Mouse (Mus musculus) CH12.LX (cell line): ENCODE results near the gene Afdn. TPM values are rescaled to one million over a fixed set of nuclear protein-coding genes. Genes with fewer than 3 reads are reported as not detected.

Source experiments
- DNase-seq: peaks from one replicate; pipeline ENCODE4 v3.0.0-alpha.2; 2013; ENCODE audit errors: extremely low read depth
- H3K27ac ChIP-seq: 2 replicates; pipeline ENCODE4 v1.5.1; 2012; ENCODE audit warnings: low read depth, mild to moderate bottlenecking, control low read depth, moderate library complexity; ENCODE audit not compliant: insufficient read depth
- H3K27me3 ChIP-seq: replicated peaks from 2 replicates; pipeline ENCODE3; 2012; ENCODE audit warnings: inconsistent platforms
- H3K36me3 ChIP-seq, 2 experiments: replicated peaks in 1 of 2; 2 replicates each; pipeline versions ENCODE3 to v1.6.1; 2012; ENCODE audit warnings: inconsistent platforms in 1 of 2, low read length in 1 of 2, mild to moderate bottlenecking in 1 of 2, mixed read lengths in 1 of 2, moderate library complexity in 1 of 2; ENCODE audit not compliant: control insufficient read depth in 1 of 2, insufficient read depth in 1 of 2
- H3K4me1 ChIP-seq, 2 experiments: 2 replicates each; pipeline ENCODE4 v1.6.1; 2012; ENCODE audit warnings: inconsistent platforms in 1 of 2, moderate library complexity in 1 of 2; ENCODE audit not compliant: insufficient read depth in 2 of 2, control insufficient read depth in 1 of 2
- H3K4me2 ChIP-seq: 2 replicates; pipeline ENCODE4 v1.6.1; 2012; ENCODE audit warnings: low read depth, mild to moderate bottlenecking, control low read depth; ENCODE audit not compliant: poor library complexity, insufficient read depth, severe bottlenecking
- H3K4me3 ChIP-seq, 3 experiments: fragments of 150-350 bp in 1 of 3; sonication (generic) in 1 of 3; replicated peaks in 1 of 3; 2 replicates each; pipeline versions ENCODE3 to v1.5.1; 2011 to 2012; ENCODE audit warnings: low read depth in 2 of 3, low read length in 2 of 3, mild to moderate bottlenecking in 2 of 3, moderate library complexity in 2 of 3, control low read depth in 1 of 3, improper control_type of control experiment in 1 of 3, inconsistent platforms in 1 of 3, mixed read lengths in 1 of 3; ENCODE audit not compliant: poor library complexity in 1 of 3
- H3K79me2 ChIP-seq: replicated peaks from 2 replicates; pipeline ENCODE4 v1.6.1; 2012; ENCODE audit warnings: mild to moderate bottlenecking, moderate library complexity; ENCODE audit not compliant: control insufficient read depth, poor library complexity, insufficient read depth, severe bottlenecking; ENCODE audit errors: extremely low read depth
- H3K9ac ChIP-seq: 2 replicates; pipeline ENCODE4 v1.6.1; 2012; ENCODE audit warnings: low read depth, mild to moderate bottlenecking, control low read depth, moderate library complexity; ENCODE audit not compliant: insufficient read depth
- H3K9me3 ChIP-seq: replicated peaks from 2 replicates; pipeline ENCODE3; 2012; ENCODE audit warnings: low read length, inconsistent platforms, mixed read lengths
- BHLHE40 ChIP-seq: IDR thresholded peaks from 2 replicates; pipeline ENCODE4 v1.6.1; 2011; ENCODE audit warnings: mild to moderate bottlenecking, low read depth, low read length, improper control_type of control experiment
- CHD2 ChIP-seq: IDR thresholded peaks from 2 replicates; pipeline ENCODE4 v1.6.1; 2011; ENCODE audit warnings: low read length, improper control_type of control experiment
- CTCF ChIP-seq, 2 experiments: IDR thresholded peaks in 1 of 2; conservative IDR thresholded peaks in 1 of 2; 2 replicates each; pipeline ENCODE4 v1.5.1; 2011 to 2012; ENCODE audit warnings: low read depth in 2 of 2, low read length in 2 of 2, improper control_type of control experiment in 1 of 2, inconsistent platforms in 1 of 2, mild to moderate bottlenecking in 1 of 2, moderate library complexity in 1 of 2
- E2F4 ChIP-seq: IDR thresholded peaks from 2 replicates; pipeline ENCODE4 v1.6.1; 2011; ENCODE audit warnings: low read depth, low read length, improper control_type of control experiment; ENCODE audit not compliant: insufficient replicate concordance
- ELF1 ChIP-seq: IDR thresholded peaks from 2 replicates; pipeline ENCODE4 v1.6.1; 2014; ENCODE audit warnings: low read depth, mild to moderate bottlenecking, inconsistent platforms, low read length, improper control_type of control experiment
- ETS1 ChIP-seq: conservative IDR thresholded peaks from 2 replicates; pipeline ENCODE4 v1.6.1; 2012; ENCODE audit warnings: low read depth, mild to moderate bottlenecking, inconsistent platforms, low read length, improper control_type of control experiment, moderate library complexity
- JUND ChIP-seq: conservative IDR thresholded peaks from 2 replicates; pipeline ENCODE4 v1.6.1; 2011; ENCODE audit warnings: low read depth, low read length, improper control_type of control experiment
- KAT2A ChIP-seq: IDR thresholded peaks from 2 replicates; pipeline ENCODE4 v1.6.1; 2012; ENCODE audit warnings: low read length, improper control_type of control experiment, inconsistent platforms; ENCODE audit not compliant: insufficient replicate concordance
- MAFK ChIP-seq: IDR thresholded peaks from 2 replicates; pipeline ENCODE4 v1.6.1; 2011; ENCODE audit warnings: low read length, improper control_type of control experiment; ENCODE audit not compliant: insufficient replicate concordance
- MAX ChIP-seq: IDR thresholded peaks from 2 replicates; pipeline ENCODE4 v1.6.1; 2011; ENCODE audit warnings: low read length, improper control_type of control experiment
- MAZ ChIP-seq: IDR thresholded peaks from 2 replicates; pipeline ENCODE4 v1.6.1; 2012; ENCODE audit warnings: low read depth, mild to moderate bottlenecking, inconsistent platforms, low read length, improper control_type of control experiment, moderate library complexity
- MXI1 ChIP-seq: IDR thresholded peaks from 2 replicates; pipeline ENCODE4 v1.6.1; 2011; ENCODE audit warnings: mild to moderate bottlenecking, low read depth, low read length, improper control_type of control experiment
- MYC ChIP-seq: IDR thresholded peaks from 2 replicates; pipeline ENCODE4 v1.6.1; 2011; ENCODE audit warnings: low read depth, mild to moderate bottlenecking, improper control_type of control experiment, low read length
- PAX5 ChIP-seq: IDR thresholded peaks from 2 replicates; pipeline ENCODE4 v1.6.1; 2012; ENCODE audit warnings: low read length, inconsistent platforms, mixed read lengths
- POLR2AphosphoS2 ChIP-seq: IDR thresholded peaks from 2 replicates; pipeline ENCODE4 v1.6.1; 2011; ENCODE audit warnings: low read depth, low read length, improper control_type of control experiment
- RAD21 ChIP-seq: IDR thresholded peaks from 2 replicates; pipeline ENCODE4 v1.6.1; 2011; ENCODE audit warnings: low read depth, mild to moderate bottlenecking, low read length, improper control_type of control experiment, moderate library complexity
- RCOR1 ChIP-seq: conservative IDR thresholded peaks from 2 replicates; pipeline ENCODE4 v1.6.1; 2012; ENCODE audit warnings: low read depth, mild to moderate bottlenecking, inconsistent platforms, low read length, improper control_type of control experiment
- SIN3A ChIP-seq: IDR thresholded peaks from 2 replicates; pipeline ENCODE4 v1.6.1; 2012; ENCODE audit warnings: low read length, improper control_type of control experiment, inconsistent platforms
- SMC3 ChIP-seq: IDR thresholded peaks from 2 replicates; pipeline ENCODE4 v1.6.1; 2011; ENCODE audit warnings: low read depth, low read length, improper control_type of control experiment
- TBP ChIP-seq: conservative IDR thresholded peaks from 2 replicates; pipeline ENCODE4 v1.6.1; 2011; ENCODE audit warnings: low read depth, low read length, improper control_type of control experiment
- UBTF ChIP-seq: IDR thresholded peaks from 2 replicates; pipeline ENCODE4 v1.6.1; 2012; ENCODE audit warnings: low read depth, mild to moderate bottlenecking, inconsistent platforms, low read length, improper control_type of control experiment, moderate library complexity
- USF1 ChIP-seq: IDR thresholded peaks from 2 replicates; pipeline ENCODE4 v1.6.1; 2014; ENCODE audit warnings: low read depth, mild to moderate bottlenecking, inconsistent platforms, low read length, improper control_type of control experiment
- ZC3H11A ChIP-seq: IDR thresholded peaks from 2 replicates; pipeline ENCODE4 v1.6.1; 2012; ENCODE audit warnings: low read depth, mild to moderate bottlenecking, inconsistent platforms, low read length, improper control_type of control experiment
- ZMIZ1 ChIP-seq: IDR thresholded peaks from 2 replicates; pipeline ENCODE4 v1.6.1; 2012; ENCODE audit warnings: low read depth, mild to moderate bottlenecking, inconsistent platforms, low read length, improper control_type of control experiment
- ZNF384 ChIP-seq: IDR thresholded peaks from 2 replicates; pipeline ENCODE4 v1.6.1; 2012; ENCODE audit warnings: low read depth, low read length, improper control_type of control experiment, inconsistent platforms
- dilution Hi-C: fragments of 300-500 bp; cut with MboI; formaldehyde crosslinking; loops from 2 replicates; pipeline ENCODE4 v1.14.3; 2020; ENCODE audit warnings: low sequenced_read_pairs; ENCODE audit not compliant: extremely low pct_unique_long_range_greater_than_20kb, extremely low pct_ligation_motif_present
- in situ Hi-C: fragments of 300-500 bp; cut with MboI; formaldehyde crosslinking; loops from 3 replicates; pipeline ENCODE4 v1.14.3; 2019; ENCODE audit warnings: low sequenced_read_pairs, low pct_ligation_motif_present, low pct_unique_long_range_greater_than_20kb, mixed read lengths
- polyA plus RNA-seq: library from polyadenylated mRNA; unstranded; fragments of >175 nt; gene quantifications from 2 replicates; pipeline ENCODE4 v1.2.1, GENCODE M21; 2012; ENCODE audit warnings: low read depth; ENCODE audit not compliant: insufficient read length
- total RNA-seq, 2 experiments: library from RNA; depleted of rRNA; stranded (reverse); fragments of 300-350 nt in 1 of 2; fragments of >200 nt in 1 of 2; gene quantifications; 2 replicates each; pipeline ENCODE4 v1.2.3; 2012 to 2014

Afdn gene
- total and polyA plus RNA-seq, 3 experiments: 11.5 to 18.3 (median 18.0) TPM

- dilution Hi-C loops: no loop called here
- H3K4me1 ChIP-seq: peaks cover 0 to 4% of the 10 kb centered on the region in 2 experiments; a peak in 1 of 4 replicates
- H3K79me2 ChIP-seq: no peaks in the 10 kb centered on the region
- no peaks in the 10 kb centered on the region for H3K36me3 ChIP-seq
- H3K9me3 ChIP-seq: no peaks in the 10 kb centered on the region
- in situ Hi-C loops: no loop called here
- no peak overlapping the region for H3K4me3 ChIP-seq
- H3K9ac ChIP-seq: no peak overlapping the region
- no peak for DNase-seq
- no peak overlapping the region for H3K27ac ChIP-seq
- H3K4me2 ChIP-seq: no peak overlapping the region
- H3K27me3 ChIP-seq: no peaks in the 10 kb centered on the region
- TF ChIP-seq PAX5 (no peak), MYC (no peak), SIN3A (no peak), TBP (no peak), MAZ (no peak), JUND (no peak), MAX (no peak), BHLHE40 (no peak), RCOR1 (no peak), ZC3H11A (no peak), UBTF (no peak), USF1 (no peak), E2F4 (no peak), MXI1 (no peak), RAD21 (no peak), SMC3 (no peak)
These were observed 45.7 kb upstream of the Afdn start for GRCm38 (mm10) chr17:13714654-13715053.

GRCm38 (mm10) chr17:13715511-13715910 is 44.8 kb upstream of the Afdn start:
- H3K4me2 ChIP-seq: no peak overlapping the region
- H3K36me3 ChIP-seq: no peaks in the 10 kb centered on the region
- H3K27ac ChIP-seq: no peak overlapping the region
- no peak for TF ChIP-seq KAT2A
- no peak for TF ChIP-seq MYC
- no peak for TF ChIP-seq MAZ
- no peak for TF ChIP-seq E2F4
- TF ChIP-seq ELF1: no peak
- no peak for TF ChIP-seq SMC3
- TF ChIP-seq RAD21: no peak
- TF ChIP-seq USF1: no peak
- TF ChIP-seq MAFK: no peak
- no peak for TF ChIP-seq POLR2AphosphoS2
- no peak for TF ChIP-seq MAX
- no peak for TF ChIP-seq CHD2
- no peak for TF ChIP-seq UBTF
- no peak for TF ChIP-seq CTCF (conservative IDR thresholded peaks at IDR 0.05 in 1 of 2, IDR thresholded peaks at IDR 0.05 in 1 of 2; ENCODE audit: low read depth in 2 of 2, low read length in 2 of 2)
- no peak for TF ChIP-seq ZMIZ1
- no peak for TF ChIP-seq ZC3H11A
- TF ChIP-seq ETS1: no peak
- TF ChIP-seq ZNF384: no peak
- no peaks in the 10 kb centered on the region for H3K79me2 ChIP-seq
- no peaks in the 10 kb centered on the region for H3K9me3 ChIP-seq
- dilution Hi-C loops: no loop called here
- no peak for DNase-seq
- in situ Hi-C loops: no loop called here
- no peak overlapping the region for H3K9ac ChIP-seq
- no peaks in the 10 kb centered on the region for H3K27me3 ChIP-seq
- no peak overlapping the region for H3K4me3 ChIP-seq
- H3K4me1 ChIP-seq: peaks cover 0 to 4% of the 10 kb centered on the region in 2 experiments; a peak in 1 of 4 replicates
